24 mouse cellular contexts compared by ENCODE assay signal in the genomic region with DNA sequence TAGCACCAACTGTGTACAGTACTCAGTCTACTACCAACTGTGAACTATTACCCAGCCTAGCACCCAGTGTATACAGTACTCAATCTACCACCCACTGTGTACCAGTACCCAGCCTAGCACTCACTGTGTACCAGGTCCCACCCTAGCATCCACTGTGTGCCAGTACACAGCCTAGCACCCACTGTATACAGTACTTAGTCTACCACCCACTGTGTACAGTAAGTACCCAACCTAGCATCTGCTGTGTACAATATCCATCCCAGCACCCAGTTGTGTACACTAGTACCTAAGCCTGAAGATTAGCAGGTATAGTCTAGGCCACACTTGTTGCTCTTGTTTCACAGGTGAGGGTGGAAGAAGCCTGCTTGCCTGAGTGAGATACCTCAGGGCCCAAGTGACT. TPM values are rescaled to one million over a fixed set of nuclear protein-coding genes. Genes with fewer than 3 reads are reported as not detected.
DNase-seq lines count a peak whose midpoint lies in the region; ATAC-seq and TF ChIP-seq lines count a peak whose summit lies in the region.
"Had no signal": no experiment of that assay in that cellular context is flagged by ENCODE, and none has a peak within 500 bp of the region (broad histone marks: within the 10 kb centered on the region; RNA-seq: fewer than 3 reads in every experiment).

No protein-coding gene starts in this region.

- TF ChIP-seq EP300 in heart, postnatal 0 days (IDR thresholded peaks at IDR 0.05; ENCODE audit: low read depth), result no peak

- H3K4me2 ChIP-seq in heart, postnatal 0 days (ENCODE audit: low read depth, low read length), result no peak overlapping the region
- H3K4me2 ChIP-seq in midbrain, embryonic 11.5 days, result no peak overlapping the region
- no peak overlapping the region for H3K4me2 ChIP-seq in midbrain, embryonic 13.5 days (replicated peaks)
- no peak overlapping the region for H3K4me2 ChIP-seq in stomach, embryonic 14.5 days (replicated peaks; ENCODE audit: low read depth, low read length)
- H3K4me2 ChIP-seq: forebrain, embryonic 12.5 days; heart, embryonic 13.5 days; hindbrain, embryonic 12.5 days had no signal

- no peak for TF ChIP-seq CTCF in heart, postnatal 0 days (IDR thresholded peaks at IDR 0.05; ENCODE audit: low read depth)
- TF ChIP-seq CTCF in layer of hippocampus, adult 2 months (conservative IDR thresholded peaks at IDR 0.05), result no peak

- no peak overlapping the region for H3K9ac ChIP-seq in heart, postnatal 0 days (replicated peaks; ENCODE audit: low read depth, low read length)
- no peak overlapping the region for H3K9ac ChIP-seq in midbrain, embryonic 11.5 days (ENCODE audit: low read length)
- no peak overlapping the region for H3K9ac ChIP-seq in midbrain, embryonic 13.5 days (replicated peaks)
- no peak overlapping the region for H3K9ac ChIP-seq in stomach, embryonic 14.5 days (replicated peaks; ENCODE audit: low read depth, low read length)
- H3K9ac ChIP-seq: forebrain, embryonic 12.5 days; heart, embryonic 13.5 days; hindbrain, embryonic 12.5 days had no signal

- H3K36me3 ChIP-seq in heart, postnatal 0 days (replicated peaks; ENCODE audit: control insufficient read depth, insufficient read depth, low read length), result no peaks in the 10 kb centered on the region
- no peaks in the 10 kb centered on the region for H3K36me3 ChIP-seq in midbrain, embryonic 11.5 days (ENCODE audit: control insufficient read depth, insufficient read depth, low read length)
- no peaks in the 10 kb centered on the region for H3K36me3 ChIP-seq in midbrain, embryonic 13.5 days
- no peaks in the 10 kb centered on the region for H3K36me3 ChIP-seq in stomach, embryonic 14.5 days (ENCODE audit: control insufficient read depth, insufficient read depth, low read length)
- H3K36me3 ChIP-seq: forebrain, embryonic 12.5 days; heart, embryonic 13.5 days; hindbrain, embryonic 12.5 days had no signal

- no peak overlapping the region for H3K4me3 ChIP-seq in heart, postnatal 0 days (ENCODE audit: low read depth, low read length)
- no peak overlapping the region for H3K4me3 ChIP-seq in midbrain, embryonic 11.5 days (ENCODE audit: low read depth, low read length)
- H3K4me3 ChIP-seq in midbrain, embryonic 13.5 days (replicated peaks), result no peak overlapping the region
- H3K4me3 ChIP-seq in stomach, embryonic 14.5 days (ENCODE audit: low read depth, low read length), result no peak overlapping the region
- no peak overlapping the region for H3K4me3 ChIP-seq in layer of hippocampus, adult 2 months
- H3K4me3 ChIP-seq: forebrain, embryonic 12.5 days; gastrocnemius, adult 2 months; heart, embryonic 13.5 days; hindbrain, embryonic 12.5 days had no signal

- no peaks in the 10 kb centered on the region for H3K27me3 ChIP-seq in heart, postnatal 0 days (ENCODE audit: control insufficient read depth, insufficient read depth, low read length)
- H3K27me3 ChIP-seq in midbrain, embryonic 11.5 days (ENCODE audit: control insufficient read depth, insufficient read depth, low read length), result no peaks in the 10 kb centered on the region
- 0 out of 2 replicates have a peak, but pooled peaks cover 3% of the 10 kb centered on the region for H3K27me3 ChIP-seq in midbrain, embryonic 13.5 days
- no peaks in the 10 kb centered on the region for H3K27me3 ChIP-seq in stomach, embryonic 14.5 days (ENCODE audit: control insufficient read depth, insufficient read depth, low read length)
- H3K27me3 ChIP-seq: CH12.LX; forebrain, embryonic 12.5 days; hindbrain, embryonic 12.5 days; Patski had no signal

- no peak overlapping the region for H3K27ac ChIP-seq in heart, postnatal 0 days (ENCODE audit: low read depth)
- no peak overlapping the region for H3K27ac ChIP-seq in midbrain, embryonic 11.5 days (ENCODE audit: low read depth, low read length)
- H3K27ac ChIP-seq in midbrain, embryonic 13.5 days, result no peak overlapping the region
- no peak overlapping the region for H3K27ac ChIP-seq in stomach, embryonic 14.5 days (ENCODE audit: low read length)
- no peak overlapping the region for H3K27ac ChIP-seq in layer of hippocampus, adult 2 months
- H3K27ac ChIP-seq: forebrain, embryonic 12.5 days; gastrocnemius, adult 2 months; heart, embryonic 13.5 days; hindbrain, embryonic 12.5 days had no signal

- no peaks in the 10 kb centered on the region; the same call in 1 of the 2 replicates for H3K4me1 ChIP-seq in heart, postnatal 0 days (ENCODE audit: control insufficient read depth, insufficient read depth)
- no peaks in the 10 kb centered on the region for H3K4me1 ChIP-seq in midbrain, embryonic 11.5 days (ENCODE audit: control insufficient read depth, insufficient read depth, low read length)
- no peaks in the 10 kb centered on the region for H3K4me1 ChIP-seq in midbrain, embryonic 13.5 days (replicated peaks)
- no peaks in the 10 kb centered on the region for H3K4me1 ChIP-seq in stomach, embryonic 14.5 days (ENCODE audit: control insufficient read depth, insufficient read depth, low read length)
- H3K4me1 ChIP-seq: forebrain, embryonic 12.5 days; hindbrain, embryonic 12.5 days had no signal

- ATAC-seq in heart, postnatal 0 days (ENCODE audit: insufficient read depth, low read depth), result 0 out of 2 replicates have a peak, but pooled peaks have one; percentile 17
- ATAC-seq in midbrain, embryonic 11.5 days (ENCODE audit: low FRiP score), result 0 out of 2 replicates have a peak, but pooled peaks have one; percentile 9
- ATAC-seq in midbrain, embryonic 13.5 days, result no peak; the same call in 1 of the 2 replicates
- 0 out of 2 replicates have a peak, but pooled peaks have one; percentile 18 for ATAC-seq in stomach, embryonic 14.5 days (ENCODE audit: insufficient number of reproducible peaks, insufficient read depth, low FRiP score, low read depth)
- ATAC-seq: activated CD4-positive, CD25-positive, alpha-beta regulatory T cell, adult 4 months; hindbrain, embryonic 16.5 days; inflammation-experienced regulatory T-cells, adult 6 months; intestine, postnatal 0 days; Patski had no signal

- no peaks in the 10 kb centered on the region for H3K9me3 ChIP-seq in heart, postnatal 0 days (replicated peaks; ENCODE audit: control insufficient read depth, low read length)
- no peaks in the 10 kb centered on the region for H3K9me3 ChIP-seq in midbrain, embryonic 11.5 days (ENCODE audit: control insufficient read depth, low read length)
- H3K9me3 ChIP-seq in midbrain, embryonic 13.5 days, result no peaks in the 10 kb centered on the region
- no peaks in the 10 kb centered on the region for H3K9me3 ChIP-seq in stomach, embryonic 14.5 days (ENCODE audit: control insufficient read depth, low read depth, low read length)
- H3K9me3 ChIP-seq: forebrain, embryonic 12.5 days; heart, embryonic 13.5 days; hindbrain, embryonic 12.5 days had no signal

- DNase-seq in heart, adult 11 months, result peak; percentile 62
- DNase-seq in heart, postnatal 4 days, result no peak
- DNase-seq in heart, postnatal 0 days (ENCODE audit: low spot score), result no peak
- no peak for DNase-seq in heart, adult 8-10 months (ENCODE audit: low spot score)
- no peak for DNase-seq in midbrain, embryonic 11.5 days (ENCODE audit: low spot score, missing footprints)
- no peak for DNase-seq in layer of hippocampus, adult 2 months (ENCODE audit: low spot score in 2 of 2)
- DNase-seq: adrenal gland, postnatal 14 days; cerebellum, adult 11-12 months; cerebellum, adult 9-10 months; cerebellum, postnatal 25 days; gastrocnemius, adult 2 months; gastrocnemius, postnatal 25 days; heart, postnatal 14 days had no signal

RNA-seq across cellular contexts. Expression of a gene that starts 8.9 kb away (rescaled TPM):
- 10 to 100 TPM; 91.8 to 99.1 TPM for total RNA-seq in heart, postnatal 4 days (2021)
- total RNA-seq in heart, postnatal 0 days (2014; rRNA removed; ENCODE audit: low replicate concordance), result 111 and 127 TPM in 2 replicates
- 78.8 and 80.1 TPM in 2 replicates for polyA plus RNA-seq in heart, postnatal 0 days (2015; fragmentation: Nextera tagmentation; extraction: Ambion mirVana)
- 10 to 100 TPM; 31.4 to 37.3 (median 34.8) TPM for total RNA-seq in heart, adult 8-10 months (2022)
- 120 and 125 TPM in 2 replicates for polyA plus RNA-seq in midbrain, embryonic 11.5 days (2014; fragmentation: Nextera tagmentation; extraction: Ambion mirVana)
- polyA plus RNA-seq in midbrain, embryonic 13.5 days (2015; fragmentation: Nextera tagmentation; extraction: Ambion mirVana), result 64.8 and 71.8 TPM in 2 replicates
- polyA plus RNA-seq in stomach, embryonic 14.5 days (2014; fragmentation: Nextera tagmentation; extraction: Ambion mirVana), result 237 and 263 TPM in 2 replicates
- 10 to 100 TPM; 44.6 to 47.5 TPM for total RNA-seq in layer of hippocampus, adult 2 months (2021)
